Mouse (Mus musculus) heart, embryonic 16.5 days (tissue): ENCODE data around the gene Clcnkb. TPM values are rescaled to one million over a fixed set of nuclear protein-coding genes. Genes with fewer than 3 reads are reported as not detected.
A peak's percentile ranks its signal among the peaks of the same experiment; 100 is the strongest.

Source experiments
- ATAC-seq: fragments of 200-750 bp; cut with Nextera tagmentation; replicated peaks from 2 replicates; pipeline ENCODE4 v1.8.0; 2017; ENCODE audit warnings: moderate number of reproducible peaks; ENCODE audit not compliant: insufficient read depth, low FRiP score; ENCODE audit errors: extremely low read depth
- H3K27ac ChIP-seq: fragments of 300-500 bp; sonication (generic); 2 replicates; pipeline ENCODE4 v1.5.1; 2014; ENCODE audit warnings: mild to moderate bottlenecking, low read length, control low read depth, moderate library complexity
- H3K27me3 ChIP-seq: fragments of 300-500 bp; sonication (generic); 2 replicates; pipeline ENCODE4 v1.6.1; 2014; ENCODE audit warnings: low read length, mixed read lengths; ENCODE audit not compliant: control insufficient read depth, insufficient read depth
- H3K36me3 ChIP-seq: fragments of 300-500 bp; sonication (generic); 2 replicates; pipeline ENCODE4 v1.6.1; 2014; ENCODE audit not compliant: control insufficient read depth, insufficient read depth
- H3K4me1 ChIP-seq: fragments of 300-500 bp; sonication (generic); 2 replicates; pipeline ENCODE4 v1.6.1; 2014; ENCODE audit warnings: low read length, mixed read lengths; ENCODE audit not compliant: control insufficient read depth, insufficient read depth
- H3K4me2 ChIP-seq: fragments of 300-500 bp; sonication (generic); 2 replicates; pipeline ENCODE4 v1.6.1; 2014; ENCODE audit warnings: low read depth, mild to moderate bottlenecking, control low read depth, low read length
- H3K4me3 ChIP-seq: fragments of 300-500 bp; sonication (generic); 2 replicates; pipeline ENCODE4 v1.5.1; 2014; ENCODE audit warnings: mild to moderate bottlenecking, control low read depth, low read length
- H3K9ac ChIP-seq: fragments of 300-500 bp; sonication (generic); 2 replicates; pipeline ENCODE4 v1.6.1; 2014; ENCODE audit warnings: low read length, control low read depth
- H3K9me3 ChIP-seq: fragments of 300-500 bp; sonication (generic); replicated peaks from 2 replicates; pipeline ENCODE4 v1.6.1; 2016; ENCODE audit warnings: low read length; ENCODE audit not compliant: control insufficient read depth
- WGBS: fragments of 180-500 bp; shearing (Covaris S2); extraction: QIAGEN DNeasy Blood & Tissue Kit; methylation state at CpG from one replicate; pipeline ENCODE4 v1.1.7; 2014; 5-methylcytosine and 5-hydroxymethylcytosine counted together
- polyA plus RNA-seq: library from polyadenylated mRNA; unstranded; fragments of >200 nt; fragmentation: Nextera tagmentation; extraction: Ambion mirVana; gene quantifications from 2 replicates; pipeline ENCODE4 v1.2.1, GENCODE M21; 2015

The Clcnkb gene
- polyA plus RNA-seq, 1 experiment from 2014 or later, result 0.34 TPM

DNA sequence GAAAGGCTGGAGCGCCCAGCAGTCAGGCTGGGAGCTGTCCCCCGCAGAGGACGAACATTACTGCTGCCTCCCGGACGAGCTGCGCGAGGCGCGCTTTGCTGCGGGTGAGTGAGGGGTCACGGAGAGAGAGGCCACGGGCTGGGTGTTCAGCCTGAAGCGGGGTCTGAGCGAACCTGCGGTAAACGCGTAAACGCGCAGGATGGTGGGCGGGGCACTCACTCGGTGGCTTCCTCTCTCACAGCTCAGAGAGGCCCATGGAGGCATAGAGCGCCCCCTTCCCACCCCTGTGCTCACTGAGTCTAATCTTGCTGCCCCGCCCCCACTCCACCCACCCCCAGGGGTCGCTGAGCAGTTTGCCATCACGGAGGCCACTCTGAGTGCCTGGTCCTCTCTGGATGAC, 33.4 kb downstream of the Clcnkb start:
- H3K4me3 ChIP-seq, result peak overlapping the region; percentile 43
- H3K27me3 ChIP-seq, result peaks cover 44% of the 10 kb centered on the region
- no peak; the same call in 1 of the 2 replicates for ATAC-seq
- H3K36me3 ChIP-seq, result no peaks in the 10 kb centered on the region
- H3K9me3 ChIP-seq, result no peaks in the 10 kb centered on the region
- H3K4me2 ChIP-seq, result peak overlapping the region; percentile 69
- H3K9ac ChIP-seq, result peak overlapping the region; percentile 30
- H3K27ac ChIP-seq, result no peak overlapping the region
- under 1% methylated on average over 24 of the region's 25 CpGs for WGBS
- peaks cover 7% of the 10 kb centered on the region; the same call in 1 of the 2 replicates for H3K4me1 ChIP-seq

DNA sequence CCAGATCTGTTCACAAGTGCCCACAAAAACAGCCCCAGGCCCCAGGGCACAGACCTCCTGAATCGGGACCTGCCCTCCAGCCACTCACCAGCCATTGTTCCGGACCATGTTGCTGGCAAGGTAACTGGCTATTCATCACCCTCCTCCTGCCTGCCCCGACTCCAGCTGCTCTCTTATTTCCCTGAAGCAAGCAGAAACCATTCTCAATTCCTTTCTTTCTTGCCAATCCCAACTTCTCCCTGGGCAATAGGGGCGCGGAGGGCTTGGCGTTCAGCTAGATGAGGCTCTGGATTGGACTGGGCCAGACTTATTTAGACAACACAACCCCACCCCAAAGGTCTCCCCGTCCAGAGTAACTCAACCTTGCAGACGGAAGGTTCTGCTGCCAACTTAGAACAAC, 36.1 kb downstream of the Clcnkb start:
- no peaks in the 10 kb centered on the region for H3K36me3 ChIP-seq
- WGBS, result 69% methylated on average over 8 of the region's 8 CpGs
- H3K4me3 ChIP-seq, result no peak overlapping the region
- peaks cover 7% of the 10 kb centered on the region; the same call in 1 of the 2 replicates for H3K4me1 ChIP-seq
- H3K9ac ChIP-seq, result no peak overlapping the region
- peaks cover 44% of the 10 kb centered on the region for H3K27me3 ChIP-seq
- H3K9me3 ChIP-seq, result no peaks in the 10 kb centered on the region
- H3K27ac ChIP-seq, result no peak overlapping the region
- ATAC-seq, result no peak
- no peak overlapping the region for H3K4me2 ChIP-seq

DNA sequence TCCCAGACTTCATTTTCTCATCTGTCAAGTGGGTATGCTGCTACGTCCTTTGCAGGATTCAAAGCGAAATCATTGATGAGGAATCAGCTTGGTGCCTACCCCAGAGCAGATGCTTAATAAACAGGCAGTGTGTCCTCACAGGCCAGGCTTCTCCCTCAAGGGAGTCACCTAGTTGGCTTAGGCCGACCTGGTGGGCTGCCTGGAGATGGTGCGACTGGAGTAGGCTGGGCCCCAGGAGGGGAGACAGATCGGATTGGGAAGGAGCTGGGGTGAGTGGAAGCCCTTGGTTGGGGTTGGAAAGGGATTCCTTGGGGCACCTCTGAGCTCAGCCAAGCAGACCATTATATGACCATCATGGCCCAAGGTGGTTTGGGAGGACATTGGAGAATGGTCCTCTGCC, 43.4 kb downstream of the Clcnkb start:
- Histone ChIP-seq H3K4me3 (no peak overlapping the region), H3K4me2 (no peak overlapping the region), H3K36me3 (no peaks in the 10 kb centered on the region), H3K27ac (no peak overlapping the region), H3K27me3 (peaks cover 9% of the 10 kb centered on the region), H3K9ac (no peak overlapping the region), H3K4me1 (0 out of 2 replicates have a peak, but pooled peaks cover 3% of the 10 kb centered on the region), H3K9me3 (no peaks in the 10 kb centered on the region)
- no peak for ATAC-seq
- WGBS, result 88% methylated on average over 5 of the region's 5 CpGs

DNA sequence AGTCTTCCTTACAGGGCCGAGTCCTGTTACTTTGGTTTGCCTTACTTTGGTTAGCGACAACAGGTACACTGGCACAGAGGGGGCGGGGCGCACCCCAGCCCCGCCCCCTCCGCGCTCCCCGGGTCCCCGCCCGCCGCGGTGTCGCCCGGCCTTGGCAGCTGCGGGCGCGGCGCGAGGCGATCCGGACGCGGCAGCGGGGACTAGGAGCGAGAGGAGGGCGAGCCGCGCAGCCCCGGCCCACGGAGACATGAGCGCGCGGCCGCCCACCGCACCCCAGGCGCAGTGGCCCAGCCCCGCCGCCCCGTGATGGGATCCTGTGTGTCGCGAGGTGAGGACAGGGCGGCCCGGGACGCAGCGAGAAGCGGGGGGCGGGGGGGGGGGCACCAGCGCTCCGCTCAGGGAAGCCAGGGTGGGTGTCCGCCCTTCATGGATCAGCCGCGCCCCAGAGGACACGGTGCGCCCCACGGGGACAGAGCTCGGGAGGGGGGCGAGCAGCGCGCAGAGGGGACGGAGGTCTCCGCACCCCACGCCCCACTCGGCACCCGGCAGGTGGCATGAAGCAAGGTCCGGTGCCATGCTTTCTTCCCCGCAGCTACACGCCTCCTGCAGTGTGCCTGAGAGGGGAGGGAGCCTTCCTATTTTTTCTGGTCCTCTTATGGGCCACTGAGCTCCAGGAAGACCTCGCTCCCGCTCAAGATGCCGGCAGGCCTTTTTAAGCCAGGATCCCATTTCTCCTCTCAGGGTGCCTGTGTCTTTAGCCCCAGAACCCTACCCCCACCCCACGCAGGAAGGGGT, 47.6 kb downstream of the Clcnkb start, which contains the start of gene Fam131c:
Gene Fam131c (plus strand): TSS at position 224 of the 795 bp plus-strand sequence.
- peak within 1 kb of the TSS; percentile 83 for H3K4me2 ChIP-seq
- 1% methylated on average over 59 of the region's 71 CpGs for WGBS
- no peaks in the 10 kb centered on the region for H3K9me3 ChIP-seq
- H3K36me3 ChIP-seq, result no peaks in the 10 kb centered on the region
- ATAC-seq, result 0 out of 2 replicates have a peak, but pooled peaks have one; percentile 40
- 0 out of 2 replicates have a peak, but pooled peaks cover 3% of the 10 kb centered on the region for H3K4me1 ChIP-seq
- peak within 1 kb of the TSS; percentile 59 for H3K4me3 ChIP-seq
- peaks cover 35% of the 10 kb centered on the region for H3K27me3 ChIP-seq
- H3K27ac ChIP-seq, result no peak within 1 kb of the TSS
- H3K9ac ChIP-seq, result peak within 1 kb of the TSS; percentile 71

- Histone ChIP-seq H3K9ac (no peak overlapping the region), H3K36me3 (no peaks in the 10 kb centered on the region), H3K4me1 (0 out of 2 replicates have a peak, but pooled peaks cover 3% of the 10 kb centered on the region), H3K27ac (no peak overlapping the region), H3K27me3 (peaks cover 35% of the 10 kb centered on the region), H3K4me3 (no peak overlapping the region), H3K9me3 (no peaks in the 10 kb centered on the region), H3K4me2 (no peak overlapping the region)
- no peak for ATAC-seq
- WGBS, result 46% methylated on average over 7 of the region's 7 CpGs
Measured at GRCm38 (mm10) chr4:141365876-141366275, 49.9 kb downstream of the Clcnkb start.

DNA sequence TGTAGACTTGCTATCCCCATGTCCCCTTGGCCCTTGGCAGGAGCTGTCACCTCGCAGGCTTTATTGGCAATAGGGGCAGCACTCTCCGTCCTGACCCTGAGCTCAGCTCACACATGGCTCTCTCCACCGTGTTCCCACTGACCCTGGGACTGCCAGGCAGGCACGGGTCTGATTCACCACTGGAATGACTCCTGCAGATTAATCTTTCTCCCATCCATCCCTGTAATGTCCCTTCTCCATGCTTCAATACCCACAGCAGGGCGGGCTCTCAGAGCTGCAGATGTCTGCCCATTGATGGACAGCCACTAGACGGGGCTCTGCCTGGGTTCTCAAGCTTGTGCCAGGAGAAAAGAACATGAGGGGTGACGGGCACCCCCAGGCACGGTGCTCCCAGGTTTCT, 50.7 kb downstream of the Clcnkb start:
- WGBS, result 55% methylated on average over 8 of the region's 8 CpGs
- H3K9ac ChIP-seq, result no peak overlapping the region
- H3K27me3 ChIP-seq, result peaks cover 35% of the 10 kb centered on the region

GRCm38 (mm10) chr4:141362937-141363548, 52.8 kb downstream of the Clcnkb start:
- ATAC-seq, result no peak
- H3K4me3 ChIP-seq, result no peak overlapping the region
- H3K27ac ChIP-seq, result no peak overlapping the region
- no peak overlapping the region for H3K4me2 ChIP-seq
- no peaks in the 10 kb centered on the region for H3K36me3 ChIP-seq
- H3K9ac ChIP-seq, result no peak overlapping the region
- H3K4me1 ChIP-seq, result 0 out of 2 replicates have a peak, but pooled peaks cover 3% of the 10 kb centered on the region
- H3K27me3 ChIP-seq, result peaks cover 28% of the 10 kb centered on the region
- WGBS, result 25% methylated on average over 11 of the region's 11 CpGs
- no peaks in the 10 kb centered on the region for H3K9me3 ChIP-seq

More for the DNA sequence above, 50.7 kb downstream of the Clcnkb start:
- ATAC-seq, result no peak
- no peaks in the 10 kb centered on the region for H3K9me3 ChIP-seq
- H3K4me1 ChIP-seq, result 0 out of 2 replicates have a peak, but pooled peaks cover 3% of the 10 kb centered on the region
- H3K4me2 ChIP-seq, result no peak overlapping the region
- H3K4me3 ChIP-seq, result no peak overlapping the region
- H3K27ac ChIP-seq, result no peak overlapping the region
- no peaks in the 10 kb centered on the region for H3K36me3 ChIP-seq

DNA sequence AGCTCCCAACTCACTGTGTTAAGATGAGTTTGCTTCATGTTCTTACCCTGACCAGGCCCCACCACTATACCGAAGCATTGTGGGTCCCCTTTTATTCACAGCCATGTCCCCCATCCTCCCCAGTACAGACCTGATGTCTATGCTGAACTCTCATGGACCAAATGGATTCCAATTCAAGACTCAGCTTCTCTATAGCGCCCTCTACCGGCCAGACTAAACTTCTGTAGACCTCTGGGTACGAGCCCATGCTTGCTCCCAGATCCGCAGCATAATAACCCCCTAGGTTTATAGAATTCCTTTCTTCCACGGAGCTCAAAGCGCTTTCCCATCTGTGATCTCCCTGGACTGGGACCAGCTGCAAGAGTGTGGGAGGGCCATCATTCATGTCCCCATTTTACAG, 55.0 kb downstream of the Clcnkb start:
- H3K9me3 ChIP-seq, result peaks cover 6% of the 10 kb centered on the region
- H3K4me2 ChIP-seq, result no peak overlapping the region
- no peak overlapping the region for H3K4me3 ChIP-seq
- H3K36me3 ChIP-seq, result no peaks in the 10 kb centered on the region
- H3K27ac ChIP-seq, result no peak overlapping the region
- H3K4me1 ChIP-seq, result no peaks in the 10 kb centered on the region
- H3K27me3 ChIP-seq, result peaks cover 15% of the 10 kb centered on the region; the same call in 1 of the 2 replicates
- H3K9ac ChIP-seq, result no peak overlapping the region
- WGBS, result 39% methylated on average over 7 of the region's 7 CpGs
- no peak for ATAC-seq

GRCm38 (mm10) chr4:141359222-141359621, 56.6 kb downstream of the Clcnkb start:
- Histone ChIP-seq H3K4me3 (no peak overlapping the region), H3K9me3 (peaks cover 6% of the 10 kb centered on the region), H3K27me3 (peaks cover 6% of the 10 kb centered on the region; the same call in 1 of the 2 replicates), H3K4me2 (no peak overlapping the region), H3K27ac (no peak overlapping the region), H3K9ac (no peak overlapping the region), H3K4me1 (no peaks in the 10 kb centered on the region), H3K36me3 (no peaks in the 10 kb centered on the region)
- no peak for ATAC-seq
- 82% methylated on average over 6 of the region's 6 CpGs for WGBS
